Mouse (Mus musculus): Measurements from ENCODE around the gene Crb2.
A peak's percentile ranks its signal among the peaks of the same experiment; 100 is the strongest.

The Crb2 gene

DNA sequence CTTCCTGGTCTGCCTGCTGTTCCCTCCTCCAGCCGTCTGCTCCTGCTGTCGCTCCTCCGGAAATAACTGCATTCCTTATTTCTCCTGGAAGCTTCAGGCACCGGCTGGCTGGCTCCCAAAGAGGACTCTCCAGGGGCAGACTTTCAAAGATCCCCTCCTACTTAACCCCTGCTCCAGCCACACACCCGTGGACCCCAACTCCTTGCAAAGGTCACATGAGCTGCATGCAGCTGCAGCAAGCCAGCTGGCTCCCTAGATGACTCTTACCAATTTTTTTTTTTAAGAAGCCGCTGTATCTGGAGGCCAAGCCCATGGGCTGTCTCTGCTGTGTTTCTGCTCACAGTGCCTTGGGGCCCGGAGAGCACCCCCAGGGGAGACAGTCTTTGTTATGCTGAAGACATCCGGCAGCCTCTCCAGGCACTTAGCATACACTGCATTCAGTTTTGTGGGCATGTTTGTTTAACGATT, 8.9 kb upstream of the Crb2 start:
- peak; percentile 40 for DNase-seq (ENCODE audit: low spot score)

DNA sequence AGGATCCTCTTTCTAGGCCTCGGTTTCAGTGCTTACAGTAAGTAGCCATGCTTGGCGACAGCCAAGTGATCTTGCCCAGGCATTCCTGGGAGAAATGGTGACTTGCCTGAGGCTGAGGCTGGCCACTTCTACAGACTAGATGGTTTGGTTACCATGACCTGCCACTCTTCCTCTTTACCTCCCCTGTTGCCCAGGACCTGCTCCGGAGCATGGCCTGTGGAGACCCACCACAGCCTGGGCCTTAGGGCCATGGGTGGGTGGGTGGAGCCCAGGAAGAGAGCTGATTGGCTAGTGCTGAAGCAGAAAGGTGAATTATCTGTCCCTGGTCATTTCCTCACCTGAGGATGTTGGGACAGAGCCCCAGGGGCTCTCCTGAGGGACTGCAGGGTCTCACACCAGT, 8.3 kb upstream of the Crb2 start:
- DNase-seq (ENCODE audit: low spot score), result no peak

DNA sequence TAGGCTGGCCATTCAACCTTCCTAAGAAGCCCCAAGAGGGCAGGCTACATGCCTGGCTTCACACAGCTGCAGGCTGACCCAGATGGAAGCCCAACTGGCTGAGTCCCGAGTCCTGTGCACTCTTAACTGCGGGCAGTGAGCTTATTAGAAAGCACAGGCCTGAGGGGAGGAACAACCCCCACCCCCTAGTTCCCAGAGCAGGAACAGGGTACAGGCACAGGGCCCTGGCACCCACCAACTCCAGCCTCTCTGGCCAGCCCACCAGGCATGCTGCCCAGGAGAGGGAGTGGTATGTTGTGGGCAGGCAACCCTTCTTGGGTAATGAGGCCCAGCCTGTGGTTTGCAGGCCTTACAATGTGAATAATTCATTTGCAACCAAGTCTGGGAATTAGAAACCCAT, 7.1 kb upstream of the Crb2 start:
- DNase-seq (ENCODE audit: low spot score), result no peak

DNA sequence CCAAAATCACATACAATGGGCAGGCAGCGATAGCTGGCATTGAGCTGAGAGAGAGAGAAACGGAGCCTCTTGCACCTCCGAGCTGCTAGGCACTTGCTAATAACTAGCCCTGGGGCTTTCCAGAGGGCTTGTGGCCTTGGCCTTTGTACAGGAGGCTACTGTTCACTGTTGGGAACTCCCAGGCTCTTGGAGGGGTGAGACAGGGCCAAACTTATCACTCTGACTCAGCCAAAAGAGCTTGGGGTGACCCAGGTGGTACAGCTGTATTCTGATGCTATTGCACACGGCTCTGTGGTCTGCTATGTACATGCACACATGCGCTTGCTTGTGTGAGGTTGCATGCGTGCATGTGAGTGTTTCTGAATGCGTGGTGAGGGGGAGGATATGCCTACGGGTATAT, 6.3 kb upstream of the Crb2 start:
- DNase-seq (ENCODE audit: low spot score), result no peak

DNA sequence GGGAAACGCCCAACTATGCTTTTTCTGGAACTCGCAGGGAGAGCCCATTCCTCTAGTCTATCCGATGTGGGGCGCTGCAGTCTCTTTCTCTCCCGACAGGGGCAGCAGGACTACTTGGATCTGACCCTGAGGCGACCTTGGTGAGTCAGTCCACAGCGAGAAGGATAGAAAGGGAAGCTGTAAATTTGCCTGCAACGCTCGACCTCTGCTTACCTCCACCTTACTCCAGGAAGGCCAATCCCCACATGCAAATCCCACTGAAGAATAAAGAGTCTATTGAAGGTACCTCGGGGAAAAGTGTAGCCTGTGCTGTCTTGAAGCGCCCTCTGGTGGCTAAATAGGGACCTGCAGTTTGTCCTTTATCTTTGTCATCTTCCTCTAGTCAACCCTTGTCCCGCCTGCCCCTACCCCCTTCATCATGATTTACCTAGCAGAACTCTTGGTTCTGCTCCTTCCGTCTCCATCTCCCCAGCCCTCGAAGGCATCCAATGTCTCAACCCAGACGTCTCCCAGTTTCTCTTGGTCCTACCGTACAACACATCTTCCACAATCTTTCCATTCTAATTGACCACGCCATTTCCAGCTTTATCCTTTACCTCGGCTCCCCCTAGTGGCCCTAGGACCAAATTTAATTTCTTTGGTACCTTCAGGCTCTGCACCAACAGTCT, 4.3 kb upstream of the Crb2 start:
- DNase-seq (ENCODE audit: low spot score), result peak; percentile 89

DNA sequence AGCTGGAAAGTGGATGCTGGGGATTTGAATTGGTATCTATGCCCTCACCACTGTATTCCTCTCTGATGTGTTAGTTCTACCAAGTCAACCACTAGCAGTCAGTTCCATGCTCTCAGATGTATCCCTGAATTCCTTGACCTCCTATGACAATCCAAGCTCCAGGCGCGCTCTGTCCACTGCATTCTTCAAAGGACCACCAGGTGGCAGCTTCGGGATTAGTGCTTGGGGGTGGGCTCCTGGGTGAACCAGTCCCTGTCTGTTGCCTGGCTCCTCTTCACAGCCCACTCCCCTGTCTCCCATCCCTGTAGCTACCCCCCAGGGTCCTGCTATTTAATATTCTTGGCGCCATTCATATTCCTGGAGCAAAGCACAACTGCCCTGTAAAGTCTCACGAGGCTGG, 1.5 kb upstream of the Crb2 start:
- peak; percentile 86 for DNase-seq (ENCODE audit: low spot score)

DNA sequence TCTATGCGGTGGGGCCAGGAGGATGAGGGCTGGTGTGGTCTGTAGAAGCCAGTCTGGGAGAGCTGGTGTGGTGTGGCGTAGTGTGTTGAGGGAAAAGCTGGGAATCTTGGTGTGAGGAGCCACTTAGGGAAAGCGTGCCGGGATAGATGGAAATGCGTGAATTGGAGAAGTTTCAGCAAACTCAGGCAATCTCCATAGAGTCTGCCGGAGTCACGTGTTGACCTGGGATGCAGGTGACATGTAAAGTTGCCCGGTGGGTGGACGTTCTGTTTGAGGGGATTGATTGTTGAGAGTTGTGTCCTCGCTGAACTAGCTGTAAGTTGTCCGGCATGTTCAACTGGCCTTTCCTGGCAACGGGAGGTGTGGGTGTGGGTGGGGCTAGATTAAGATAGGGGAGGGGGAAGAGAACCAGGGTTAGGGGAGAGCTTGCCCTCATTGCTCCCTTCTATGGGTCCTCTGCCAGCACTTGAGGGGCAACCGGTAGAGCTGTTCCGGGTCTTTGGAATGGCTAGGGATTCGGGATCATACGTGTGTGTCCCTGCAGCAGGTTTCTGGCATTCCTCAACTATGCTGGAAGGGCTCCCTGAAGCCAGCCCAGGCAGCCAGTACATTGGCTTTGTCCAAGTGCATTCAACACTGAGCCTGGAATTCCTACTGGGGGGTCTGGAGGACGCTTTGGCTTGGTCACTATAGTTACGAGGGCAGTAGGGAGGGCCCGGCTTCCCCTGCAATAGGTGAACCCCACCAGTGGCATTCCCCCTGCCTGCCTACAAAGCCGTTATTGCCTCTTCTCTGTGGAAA, 762 bp downstream of the Crb2 start:
- peak; percentile 51 for DNase-seq (ENCODE audit: low spot score)

DNA sequence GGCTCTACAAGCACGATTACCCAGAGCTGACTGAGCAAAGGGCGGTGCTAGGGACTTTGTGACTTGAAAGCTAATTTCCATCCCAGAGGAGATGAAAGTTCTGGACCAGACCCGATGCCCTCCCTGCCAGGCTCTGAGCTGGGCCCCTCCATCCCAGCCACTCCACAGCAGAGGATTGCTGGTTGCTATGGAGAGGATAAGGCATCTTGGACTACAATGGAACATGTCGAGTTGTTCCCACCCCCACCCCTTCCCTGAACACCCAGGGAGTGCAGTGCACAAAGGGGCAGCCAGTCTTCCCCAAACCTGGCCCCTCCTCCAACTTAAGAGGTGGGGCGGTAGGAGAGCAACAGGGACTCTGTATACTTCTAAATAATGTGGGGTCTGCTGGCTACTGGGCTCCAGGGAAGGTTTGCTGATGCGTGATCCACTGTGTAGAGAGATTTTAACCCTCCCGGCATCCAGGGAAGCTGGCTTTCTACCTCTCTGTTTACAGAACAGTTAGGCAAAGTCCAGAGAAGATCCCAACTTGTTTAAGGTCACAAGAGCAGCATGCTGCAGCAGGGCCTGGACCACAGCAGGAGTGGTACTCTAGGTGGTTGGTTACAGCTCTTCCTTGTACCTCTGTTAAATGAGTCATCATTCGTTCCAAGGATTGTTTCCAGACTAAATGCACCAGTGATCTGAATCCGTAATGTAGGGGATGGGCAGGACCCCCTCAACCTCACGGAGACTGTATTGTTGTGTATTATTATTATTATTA, 2.1 kb downstream of the Crb2 start:
- peak; percentile 79 for DNase-seq (ENCODE audit: low spot score)

DNA sequence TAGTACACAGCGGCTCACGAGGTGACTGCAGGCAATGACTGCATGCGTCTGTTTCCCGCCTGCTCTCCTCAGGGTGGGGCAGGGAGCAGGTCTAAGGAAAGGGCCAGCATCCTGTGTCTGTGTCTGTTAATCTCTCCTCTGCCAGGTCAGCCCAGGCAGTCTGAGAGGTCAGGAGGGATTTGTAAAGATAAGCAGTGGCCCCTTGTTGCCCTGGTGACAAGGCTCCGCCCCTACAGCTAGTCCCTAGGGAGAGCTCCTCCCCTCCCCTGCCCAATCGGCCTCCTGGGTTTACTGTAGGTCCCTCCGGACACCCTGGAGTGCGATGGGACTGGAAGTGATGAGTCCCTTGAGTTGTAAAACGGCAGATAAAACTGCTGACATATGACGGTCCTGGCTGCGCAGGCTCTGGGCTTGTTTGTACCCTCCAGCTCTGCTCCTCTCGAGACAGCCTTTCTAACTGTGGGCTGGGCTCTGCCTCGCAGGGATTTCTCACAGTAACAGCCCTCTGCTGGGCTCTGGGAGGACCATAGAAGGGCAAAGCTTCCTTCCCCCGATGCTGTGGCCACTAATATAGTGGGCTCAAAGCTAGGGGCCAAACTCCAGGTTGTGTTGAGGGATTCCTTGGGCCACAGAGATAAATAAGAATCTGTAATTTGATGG, 4.4 kb downstream of the Crb2 start:
- peak; percentile 94 for DNase-seq (ENCODE audit: low spot score)

DNA sequence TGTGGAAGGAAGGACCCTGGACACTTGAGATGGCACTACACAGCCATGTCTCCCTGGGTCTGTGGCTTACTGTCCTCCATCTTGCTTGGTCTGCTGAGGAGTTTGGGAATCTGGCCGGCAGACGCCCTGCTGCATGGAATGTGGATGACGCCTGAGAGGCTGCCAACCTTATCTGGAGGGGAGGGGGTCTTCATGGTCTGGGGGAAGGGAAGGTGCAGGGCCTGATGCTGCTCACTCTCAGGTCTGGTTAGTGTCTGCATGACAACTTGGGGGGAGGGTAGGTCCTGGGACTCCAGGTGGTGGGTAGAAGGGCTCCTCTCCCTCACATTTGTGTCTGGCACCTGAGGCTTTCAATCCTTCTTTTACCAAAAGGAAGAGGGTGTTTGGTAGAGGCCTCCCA, 5.4 kb downstream of the Crb2 start:
- DNase-seq (ENCODE audit: low spot score), result peak; percentile 57

DNA sequence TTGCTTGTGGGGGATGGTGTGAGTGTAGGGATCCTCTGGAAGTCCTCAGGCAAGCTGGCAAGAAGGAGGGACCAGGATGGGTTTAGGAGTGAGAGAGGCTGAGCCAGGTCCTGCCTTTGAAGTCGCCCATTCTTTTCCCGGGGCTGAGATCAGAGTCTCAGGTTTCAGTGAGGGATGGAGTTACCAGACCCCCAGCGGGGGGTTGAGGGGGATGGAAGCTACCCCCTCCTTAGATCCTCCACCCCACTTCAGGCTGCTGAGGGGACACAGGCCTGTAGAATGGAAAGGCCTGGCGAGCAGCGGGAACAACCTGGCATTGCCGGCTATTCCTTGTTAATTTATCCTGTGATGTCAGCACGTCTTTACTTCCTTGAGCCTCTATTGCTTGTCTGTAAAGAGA, 6.0 kb downstream of the Crb2 start:
- DNase-seq (ENCODE audit: low spot score), result peak; percentile 75

DNA sequence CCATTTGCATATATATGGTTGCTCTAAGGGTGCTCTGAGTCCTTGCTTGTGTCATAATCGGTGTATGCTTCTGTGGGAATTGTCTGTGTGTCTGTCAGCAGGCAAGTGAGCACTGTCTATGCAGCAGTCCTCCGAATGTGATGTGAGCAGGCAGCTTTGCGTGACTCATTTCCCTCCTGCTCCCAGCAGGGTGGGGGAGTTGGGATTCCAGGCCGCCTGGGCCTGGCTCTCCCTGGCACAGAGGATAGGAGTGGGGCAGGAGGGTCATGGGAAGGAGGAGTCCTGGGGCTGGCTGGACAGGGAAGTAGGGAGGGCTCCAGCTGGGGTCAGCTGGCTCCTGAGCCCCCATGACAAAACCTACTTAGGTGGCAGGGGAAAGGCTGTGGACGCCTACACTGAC, 8.4 kb downstream of the Crb2 start:
- DNase-seq (ENCODE audit: low spot score), result no peak

DNA sequence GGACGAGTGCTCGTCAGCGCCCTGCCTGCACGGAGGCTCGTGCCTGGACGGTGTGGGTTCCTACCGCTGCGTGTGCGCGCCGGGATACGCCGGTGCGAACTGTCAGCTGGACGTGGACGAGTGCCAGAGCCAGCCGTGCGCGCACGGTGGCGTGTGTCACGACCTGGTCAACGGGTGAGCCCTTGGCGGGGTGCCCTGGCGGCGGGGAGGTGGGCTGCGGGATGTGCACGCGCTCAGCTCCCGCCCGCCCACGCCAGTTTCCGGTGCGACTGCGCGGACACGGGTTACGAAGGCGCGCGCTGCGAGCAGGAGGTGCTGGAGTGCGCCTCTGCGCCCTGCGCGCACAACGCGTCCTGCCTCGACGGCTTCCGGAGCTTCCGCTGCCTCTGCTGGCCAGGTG, 10.4 kb downstream of the Crb2 start:
- DNase-seq (ENCODE audit: low spot score), result no peak

DNA sequence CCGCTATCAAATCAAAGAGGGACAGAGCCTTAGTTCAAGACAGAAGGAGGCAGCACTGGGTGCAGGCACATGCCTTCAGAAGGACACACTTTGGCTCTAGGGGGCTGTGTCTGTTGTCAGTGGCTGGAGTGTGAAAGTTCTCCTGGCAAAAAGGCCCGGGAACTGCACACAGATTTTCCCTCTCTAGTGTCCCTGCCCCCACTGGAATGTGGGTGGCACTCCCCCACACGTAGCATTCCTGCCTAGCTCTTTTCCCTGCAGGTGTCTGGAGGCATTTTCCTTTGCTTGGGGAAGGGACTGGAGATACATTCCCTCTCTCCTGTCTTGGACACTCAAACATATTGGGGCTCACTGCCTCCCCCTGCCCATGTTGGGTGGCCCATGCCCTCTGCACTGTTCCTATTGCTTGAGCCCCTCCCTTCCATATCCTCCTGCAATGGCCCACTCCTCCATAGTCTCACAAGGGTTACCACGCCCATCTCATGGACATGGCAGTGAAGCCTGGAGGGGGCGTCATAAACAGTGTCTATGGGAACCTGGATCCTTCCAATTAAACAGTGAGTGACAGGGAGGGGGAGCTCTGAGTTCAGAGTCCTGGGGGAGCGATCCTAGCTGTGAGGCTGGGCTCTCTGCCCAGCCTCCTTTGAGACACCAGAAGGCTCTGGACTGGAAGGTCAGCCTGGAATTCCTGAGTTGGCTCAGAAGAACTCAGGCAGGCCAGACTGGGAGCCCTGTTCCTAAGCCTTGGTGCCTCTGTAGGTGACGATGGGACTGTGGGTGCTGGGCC, 12.3 kb downstream of the Crb2 start:
- no peak for DNase-seq (ENCODE audit: low spot score)

DNA sequence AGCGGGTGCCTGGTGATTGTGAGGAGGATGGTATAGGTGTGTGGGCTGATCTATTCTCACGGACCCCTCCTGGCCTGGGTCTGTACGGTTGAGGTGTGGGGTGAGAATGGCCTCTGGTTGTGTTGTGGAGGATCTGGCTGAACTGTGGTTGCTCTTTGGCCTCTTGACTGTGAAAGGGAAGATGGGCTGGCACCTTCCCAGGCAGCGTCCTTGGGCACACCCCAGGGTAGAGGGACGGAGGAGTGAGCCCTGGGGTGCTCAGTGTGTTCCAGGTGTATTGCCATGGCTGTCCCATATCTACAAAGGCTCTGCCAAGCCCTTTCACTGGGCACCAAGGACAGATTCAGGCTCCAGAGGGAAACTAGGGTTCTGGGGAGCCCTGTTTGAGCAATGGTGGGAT, 13.0 kb downstream of the Crb2 start:
- DNase-seq (ENCODE audit: low spot score), result no peak

DNA sequence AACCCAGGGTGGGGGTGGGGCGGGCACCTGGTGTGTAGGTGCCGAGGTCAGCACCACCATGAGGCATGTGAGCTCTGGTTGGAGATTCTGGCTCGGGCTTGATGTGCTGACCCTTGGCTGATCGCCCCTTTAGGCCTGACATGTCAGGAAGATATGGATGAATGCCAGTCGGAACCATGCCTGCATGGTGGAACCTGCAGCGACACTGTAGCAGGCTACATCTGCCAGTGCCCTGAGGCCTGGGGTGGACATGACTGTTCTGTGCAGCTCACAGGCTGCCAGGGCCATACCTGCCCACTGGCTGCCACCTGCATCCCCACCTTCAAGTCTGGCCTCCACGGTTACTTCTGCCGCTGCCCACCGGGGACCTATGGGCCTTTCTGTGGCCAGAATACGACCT, 13.9 kb downstream of the Crb2 start:
- no peak for DNase-seq (ENCODE audit: low spot score)

DNA sequence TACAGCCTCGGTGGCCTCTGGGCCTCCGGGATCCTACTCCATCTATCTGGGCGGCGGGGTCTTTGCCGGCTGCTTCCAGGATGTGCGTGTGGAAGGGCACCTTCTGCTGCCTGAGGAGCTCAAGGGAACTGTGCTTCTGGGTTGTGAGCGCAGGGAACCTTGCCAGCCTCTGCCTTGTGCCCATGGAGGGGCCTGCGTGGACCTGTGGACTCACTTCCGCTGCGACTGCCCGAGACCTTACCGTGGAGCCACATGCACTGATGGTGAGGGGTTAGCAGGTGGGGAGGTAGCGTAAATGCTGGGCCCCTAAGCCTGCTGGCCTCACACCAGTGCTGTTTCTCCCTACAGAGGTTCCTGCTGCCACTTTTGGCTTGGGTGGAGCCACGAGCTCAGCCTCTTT, 14.7 kb downstream of the Crb2 start:
- DNase-seq (ENCODE audit: low spot score), result no peak

DNA sequence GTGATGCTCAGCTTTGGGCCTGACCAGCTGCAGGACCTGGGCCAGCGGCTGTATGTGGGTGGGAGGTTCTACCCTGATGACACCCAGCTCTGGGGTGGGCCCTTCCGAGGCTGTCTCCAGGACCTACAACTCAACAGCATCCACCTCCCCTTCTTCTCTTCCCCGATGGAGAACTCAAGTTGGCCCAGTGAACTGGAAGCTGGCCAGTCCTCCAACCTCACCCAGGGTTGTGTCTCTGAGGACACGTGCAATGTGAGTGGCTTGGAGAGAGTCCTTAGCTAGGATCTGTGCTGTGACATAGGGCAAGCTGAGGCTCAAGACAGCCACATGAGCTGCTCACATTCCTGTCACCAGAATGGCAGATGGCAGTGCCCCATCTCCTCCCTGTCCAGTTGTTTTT, 15.3 kb downstream of the Crb2 start:
- no peak for DNase-seq (ENCODE audit: low spot score)

DNA sequence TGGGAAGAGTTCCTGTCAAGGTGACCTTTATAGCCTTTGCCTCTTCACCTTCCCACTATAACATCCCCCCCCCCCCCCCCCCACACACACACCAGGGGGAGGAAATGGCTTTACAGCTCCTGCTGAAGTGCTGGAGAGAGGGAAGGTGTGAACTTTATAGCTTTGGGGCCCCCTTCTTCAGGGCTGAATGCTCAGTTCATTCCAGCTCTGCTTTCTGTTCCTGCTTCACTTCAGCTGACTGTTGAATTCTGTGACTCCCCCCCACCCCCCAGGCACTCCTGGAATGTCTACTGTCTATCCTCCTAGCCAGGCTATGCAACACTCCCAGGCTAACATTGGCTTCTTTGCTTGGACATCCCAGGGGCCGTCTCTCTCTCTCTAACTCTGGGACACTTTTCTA, 20.0 kb downstream of the Crb2 start:
- DNase-seq (ENCODE audit: low spot score), result no peak

DNA sequence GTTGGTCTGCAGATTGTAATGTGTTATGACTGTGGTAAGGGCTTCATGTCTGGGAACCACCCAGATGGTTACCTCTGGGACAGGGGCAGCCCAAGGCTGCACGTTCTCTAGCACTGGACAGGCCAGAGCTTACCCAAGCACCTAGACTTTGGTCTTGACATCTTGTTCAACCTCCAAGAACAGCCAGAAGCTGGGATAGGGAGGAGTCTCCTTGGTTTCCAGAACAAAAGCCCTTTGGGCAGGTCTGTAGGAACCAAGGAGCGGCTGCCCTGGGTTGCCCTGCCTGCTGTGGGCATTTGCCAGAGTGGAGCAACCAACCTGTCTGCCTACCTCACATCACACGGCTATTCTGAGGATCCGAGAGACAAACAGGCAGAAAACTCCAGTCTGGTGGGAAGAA, 21.0 kb downstream of the Crb2 start:
- no peak for DNase-seq (ENCODE audit: low spot score)

DNA sequence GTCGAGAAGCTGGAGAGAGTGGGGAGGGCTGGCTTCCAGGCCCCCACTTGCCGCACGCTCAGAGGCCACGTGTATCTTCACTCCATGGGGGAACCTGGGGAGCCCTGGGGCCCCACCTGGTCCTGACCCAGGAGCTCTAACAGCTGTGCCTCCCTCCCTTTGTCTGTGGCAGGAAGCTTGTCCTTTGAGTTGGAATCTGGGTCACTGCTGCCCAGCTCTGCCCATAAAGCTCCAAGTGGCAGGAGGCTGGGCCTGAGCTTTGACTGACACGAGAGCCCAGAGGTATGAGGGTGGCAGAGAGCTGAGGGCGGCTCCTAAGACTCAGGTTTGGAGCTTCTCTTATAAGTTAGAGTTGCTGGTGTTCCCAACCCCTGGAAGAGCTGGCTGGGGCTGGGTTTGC, 23.1 kb downstream of the Crb2 start:
- no peak for DNase-seq (ENCODE audit: low spot score)

DNA sequence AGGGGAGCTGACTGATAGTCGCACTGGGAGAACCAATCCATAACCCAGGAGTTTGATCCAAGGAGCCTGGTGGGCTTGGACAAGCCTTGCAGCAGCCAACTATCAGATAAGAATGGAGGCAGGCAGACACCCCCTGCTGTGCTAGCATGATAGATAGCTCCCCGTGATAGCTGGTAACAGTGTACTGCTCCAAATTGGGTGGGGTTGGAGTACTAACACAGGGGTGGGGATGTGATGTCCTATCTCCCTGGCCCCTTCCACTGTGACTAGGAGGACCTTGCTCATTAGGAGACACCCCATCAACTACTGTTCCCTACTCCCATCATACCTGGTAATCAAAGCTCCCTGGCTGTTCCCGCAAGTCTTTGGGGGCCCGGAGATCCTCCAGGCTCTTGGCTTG, 25.6 kb downstream of the Crb2 start:
- DNase-seq (ENCODE audit: low spot score), result no peak

Measured in embryo, embryonic 10 days (tissue).